Mouse (Mus musculus) MEL (cell line): ENCODE measurements at regions not wholly inside any gene's neighbourhood (a gene's known extent, or its start where the extent isn't known, plus 50 kb on each side); places are given as distances from the start of the nearest gene placed in this dataset.

ENCODE experiments used
- DNase-seq: peaks from one replicate; pipeline ENCODE4 v3.0.0; 2011; ENCODE audit warnings: low read depth, low spot score
- H3K27ac ChIP-seq: 2 replicates; pipeline ENCODE4 v1.5.1; 2012; ENCODE audit warnings: low read depth, mild to moderate bottlenecking, control low read depth, low read length, moderate library complexity; ENCODE audit not compliant: control insufficient read depth
- H3K27me3 ChIP-seq, 2 experiments: fragments of 150-350 bp in 1 of 2; sonication (generic) in 1 of 2; 2 replicates each; pipeline ENCODE4 v1.6.1; 2012; ENCODE audit warnings: low read length in 2 of 2, mild to moderate bottlenecking in 2 of 2, improper control_type of control experiment in 1 of 2, moderate library complexity in 1 of 2; ENCODE audit not compliant: insufficient read depth in 2 of 2, control insufficient read depth in 1 of 2
- H3K36me3 ChIP-seq, 2 experiments: 2 replicates each; pipeline ENCODE4 v1.6.1; 2012 to 2014; ENCODE audit warnings: low read length in 2 of 2, improper control_type of control experiment in 1 of 2, inconsistent platforms in 1 of 2, mild to moderate bottlenecking in 1 of 2; ENCODE audit not compliant: insufficient read depth in 2 of 2, control insufficient read depth in 1 of 2
- H3K4me1 ChIP-seq, 2 experiments: fragments of 150-350 bp in 1 of 2; sonication (generic) in 1 of 2; 2 replicates each; pipeline ENCODE4 v1.6.1; 2012; ENCODE audit warnings: low read length in 2 of 2, improper control_type of control experiment in 1 of 2, mild to moderate bottlenecking in 1 of 2; ENCODE audit not compliant: insufficient read depth in 2 of 2, control insufficient read depth in 1 of 2
- H3K4me3 ChIP-seq, 2 experiments: fragments of 150-350 bp in 1 of 2; sonication (generic) in 1 of 2; 2 replicates each; pipeline ENCODE4 v1.5.1; 2012; ENCODE audit warnings: low read depth in 2 of 2, low read length in 2 of 2, mild to moderate bottlenecking in 2 of 2, moderate library complexity in 2 of 2, control low read depth in 1 of 2, improper control_type of control experiment in 1 of 2; ENCODE audit not compliant: control insufficient read depth in 1 of 2, insufficient read depth in 1 of 2
- H3K79me2 ChIP-seq: 2 replicates; pipeline ENCODE4 v1.6.1; 2012; ENCODE audit warnings: mild to moderate bottlenecking, low read length, moderate library complexity; ENCODE audit not compliant: control insufficient read depth, poor library complexity, insufficient read depth
- H3K9ac ChIP-seq: 2 replicates; pipeline ENCODE4 v1.6.1; 2012; ENCODE audit warnings: low read depth, mild to moderate bottlenecking, control low read depth, low read length, moderate library complexity; ENCODE audit not compliant: control insufficient read depth, poor library complexity, severe bottlenecking
- H3K9me3 ChIP-seq: fragments of 150-350 bp; sonication (generic); replicated peaks from 2 replicates; pipeline ENCODE4 v1.6.1; 2012; ENCODE audit warnings: mild to moderate bottlenecking, low read length, improper control_type of control experiment, moderate library complexity; ENCODE audit not compliant: insufficient read depth
- BHLHE40 ChIP-seq: IDR thresholded peaks from 2 replicates; pipeline ENCODE4 v1.6.1; 2012; ENCODE audit warnings: low read depth, mild to moderate bottlenecking, inconsistent platforms, low read length, improper control_type of control experiment, borderline replicate concordance
- CHD1 ChIP-seq: IDR thresholded peaks from 2 replicates; pipeline ENCODE4 v1.6.1; 2012; ENCODE audit warnings: low read depth, mild to moderate bottlenecking, inconsistent platforms, low read length, improper control_type of control experiment
- CTCF ChIP-seq, 3 experiments: IDR thresholded peaks in 2 of 3; conservative IDR thresholded peaks in 1 of 3; 2 replicates each; pipeline ENCODE4 v1.5.1; 2011 to 2012; ENCODE audit warnings: low read length in 3 of 3, low read depth in 2 of 3, mild to moderate bottlenecking in 2 of 3, improper control_type of control experiment in 1 of 3, inconsistent platforms in 1 of 3, mixed read lengths in 1 of 3, moderate library complexity in 1 of 3; ENCODE audit not compliant: control insufficient read depth in 1 of 3, insufficient read depth in 1 of 3, poor library complexity in 1 of 3, severe bottlenecking in 1 of 3
- E2F4 ChIP-seq: IDR thresholded peaks from 2 replicates; pipeline ENCODE4 v1.6.1; 2011; ENCODE audit warnings: low read depth, low read length, improper control_type of control experiment, borderline replicate concordance
- EP300 ChIP-seq, 2 experiments: IDR thresholded peaks; 2 replicates each; pipeline ENCODE4 v1.6.1; 2011; ENCODE audit warnings: improper control_type of control experiment in 2 of 2, low read length in 2 of 2, low read depth in 1 of 2, mild to moderate bottlenecking in 1 of 2
- ETS1 ChIP-seq: IDR thresholded peaks from 2 replicates; pipeline ENCODE4 v1.6.1; 2012; ENCODE audit warnings: low read depth, mild to moderate bottlenecking, inconsistent platforms, low read length, improper control_type of control experiment, moderate library complexity
- GATA1 ChIP-seq: IDR thresholded peaks from 2 replicates; pipeline ENCODE4 v1.6.1; 2011; ENCODE audit warnings: low read depth, low read length, improper control_type of control experiment
- KAT2A ChIP-seq: conservative IDR thresholded peaks from 2 replicates; pipeline ENCODE4 v1.6.1; 2012; ENCODE audit warnings: low read depth, low read length, improper control_type of control experiment, inconsistent platforms
- MAZ ChIP-seq: IDR thresholded peaks from 2 replicates; pipeline ENCODE4 v1.6.1; 2012; ENCODE audit warnings: low read depth, mild to moderate bottlenecking, inconsistent platforms, low read length, improper control_type of control experiment
- MYB ChIP-seq: IDR thresholded peaks from 2 replicates; pipeline ENCODE4 v1.6.1; 2011; ENCODE audit warnings: mild to moderate bottlenecking, low read depth, low read length, improper control_type of control experiment
- MYC ChIP-seq: IDR thresholded peaks from 2 replicates; pipeline ENCODE4 v1.6.1; 2011; ENCODE audit warnings: low read depth, mild to moderate bottlenecking, low read length, improper control_type of control experiment, moderate library complexity
- NRF1 ChIP-seq: IDR thresholded peaks from 2 replicates; pipeline ENCODE4 v1.6.1; 2014; ENCODE audit warnings: low read depth, mild to moderate bottlenecking, inconsistent platforms, low read length, improper control_type of control experiment, moderate library complexity; ENCODE audit not compliant: poor library complexity, insufficient read depth, severe bottlenecking
- POLR2A ChIP-seq, 2 experiments: IDR thresholded peaks; 2 replicates each; pipeline ENCODE4 v1.6.1; 2011 to 2012; ENCODE audit warnings: low read length in 2 of 2, mild to moderate bottlenecking in 2 of 2, control low read depth in 1 of 2, improper control_type of control experiment in 1 of 2, low read depth in 1 of 2, moderate library complexity in 1 of 2; ENCODE audit not compliant: control insufficient read depth in 1 of 2, insufficient read depth in 1 of 2, poor library complexity in 1 of 2
- POLR2AphosphoS5 ChIP-seq: IDR thresholded peaks from 2 replicates; pipeline ENCODE4 v1.6.1; 2012; ENCODE audit warnings: low read depth, borderline replicate concordance, mild to moderate bottlenecking, inconsistent platforms, low read length, moderate library complexity, mixed read lengths
- RAD21 ChIP-seq: IDR thresholded peaks from 2 replicates; pipeline ENCODE4 v1.6.1; 2011; ENCODE audit warnings: mild to moderate bottlenecking, low read depth, low read length, improper control_type of control experiment
- TAL1 ChIP-seq: IDR thresholded peaks from 2 replicates; pipeline ENCODE4 v1.6.1; 2012; ENCODE audit warnings: mild to moderate bottlenecking, inconsistent platforms, low read length, moderate library complexity, mixed read lengths
- UBTF ChIP-seq: IDR thresholded peaks from 2 replicates; pipeline ENCODE4 v1.6.1; 2012; ENCODE audit warnings: low read depth, mild to moderate bottlenecking, inconsistent platforms, low read length, improper control_type of control experiment, moderate library complexity, borderline replicate concordance; ENCODE audit not compliant: insufficient read depth
- USF2 ChIP-seq, 2 experiments: IDR thresholded peaks; 2 replicates each; pipeline ENCODE4 v1.6.1; 2011 to 2012; ENCODE audit warnings: improper control_type of control experiment in 2 of 2, low read length in 2 of 2, borderline replicate concordance in 1 of 2, inconsistent platforms in 1 of 2, low read depth in 1 of 2, mild to moderate bottlenecking in 1 of 2; ENCODE audit not compliant: insufficient read depth in 1 of 2
- ZC3H11A ChIP-seq: IDR thresholded peaks from 2 replicates; pipeline ENCODE4 v1.6.1; 2012; ENCODE audit warnings: low read depth, mild to moderate bottlenecking, inconsistent platforms, low read length, improper control_type of control experiment
- ZKSCAN1 ChIP-seq: IDR thresholded peaks from 2 replicates; pipeline ENCODE4 v1.6.1; 2012; ENCODE audit warnings: low read depth, mild to moderate bottlenecking, inconsistent platforms, low read length, improper control_type of control experiment, moderate library complexity
- ZMIZ1 ChIP-seq: IDR thresholded peaks from 2 replicates; pipeline ENCODE4 v1.6.1; 2012; ENCODE audit warnings: low read depth, mild to moderate bottlenecking, inconsistent platforms, low read length, improper control_type of control experiment, moderate library complexity
- ZNF384 ChIP-seq: IDR thresholded peaks from 2 replicates; pipeline ENCODE4 v1.6.1; 2012; ENCODE audit warnings: low read depth, mild to moderate bottlenecking, inconsistent platforms, low read length, improper control_type of control experiment

- TF ChIP-seq ZNF384 (no peak), NRF1 (no peak), KAT2A (no peak), ZMIZ1 (no peak), E2F4 (no peak), MYB (no peak), BHLHE40 (no peak), GATA1 (no peak), MYC (no peak), RAD21 (no peak), POLR2A (IDR thresholded peaks at IDR 0.05; ENCODE audit: control insufficient read depth in 1 of 2, insufficient read depth in 1 of 2, low read depth in 1 of 2, low read length in 2 of 2, poor library complexity in 1 of 2) (no peak), POLR2AphosphoS5 (no peak), ZC3H11A (no peak), EP300 (IDR thresholded peaks at IDR 0.05; ENCODE audit: low read depth in 1 of 2, low read length in 2 of 2) (no peak)
- TF ChIP-seq, all 39 proteins: peak for 0
- Histone ChIP-seq H3K79me2 (no peaks in the 10 kb centered on the region), H3K27ac (no peak overlapping the region), H3K27me3 (no peaks in the 10 kb centered on the region), H3K4me3 (no peak overlapping the region), H3K9me3 (no peaks in the 10 kb centered on the region), H3K4me1 (no peaks in the 10 kb centered on the region), H3K9ac (no peak overlapping the region), H3K36me3 (no peaks in the 10 kb centered on the region)
- no peak for DNase-seq
Measured at GRCm38 (mm10) chr12:92873602-92874001, 1024.6 kb upstream of the Sel1l start.

GRCm38 (mm10) chr12:92869336-92869735 lies 1020.4 kb upstream of the Sel1l start:
- Histone ChIP-seq H3K27me3 (no peaks in the 10 kb centered on the region), H3K4me3 (no peak overlapping the region), H3K4me1 (no peaks in the 10 kb centered on the region), H3K79me2 (no peaks in the 10 kb centered on the region), H3K9me3 (no peaks in the 10 kb centered on the region), H3K27ac (no peak overlapping the region), H3K9ac (no peak overlapping the region)
- DNase-seq: no peak
- TF ChIP-seq CHD1 (no peak), RAD21 (no peak), GATA1 (no peak), E2F4 (no peak), ZKSCAN1 (no peak), EP300 (IDR thresholded peaks at IDR 0.05; ENCODE audit: low read depth in 1 of 2, low read length in 2 of 2) (no peak), ZC3H11A (no peak), NRF1 (no peak), MAZ (no peak), MYB (no peak), TAL1 (no peak), USF2 (IDR thresholded peaks at IDR 0.05; ENCODE audit: borderline replicate concordance in 1 of 2, insufficient read depth in 1 of 2, low read depth in 1 of 2, low read length in 2 of 2) (no peak), CTCF (IDR thresholded peaks at IDR 0.05 in 2 of 3, conservative IDR thresholded peaks at IDR 0.05 in 1 of 3; ENCODE audit: control insufficient read depth in 1 of 3, insufficient read depth in 1 of 3, low read depth in 2 of 3, low read length in 3 of 3, poor library complexity in 1 of 3, severe bottlenecking in 1 of 3) (no peak), UBTF (no peak), ETS1 (no peak)
- TF ChIP-seq, all 39 proteins: peak for 0
- H3K36me3 ChIP-seq: no peaks in the 10 kb centered on the region
